19 mouse cellular contexts compared by ENCODE assay signal in the genomic region with DNA sequence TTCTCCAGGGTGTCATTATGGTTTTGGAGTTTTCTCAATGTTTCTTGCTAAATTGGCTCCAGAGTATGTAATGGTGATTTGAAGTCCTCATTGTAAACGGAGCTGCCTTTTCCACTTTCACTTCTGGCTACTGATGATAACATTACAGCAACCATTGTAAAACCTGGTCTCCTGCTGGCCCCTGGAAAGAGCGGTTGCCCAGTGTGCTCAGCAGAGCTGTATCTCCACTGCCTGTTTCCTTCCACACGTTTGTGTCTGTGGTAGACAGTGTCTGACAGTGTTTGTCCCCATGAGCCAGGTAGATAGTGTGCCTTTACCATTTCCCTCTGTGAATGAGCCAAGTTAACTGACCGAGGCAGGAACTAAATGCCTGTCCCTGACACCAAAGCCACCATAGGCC. TPM values are rescaled to one million over a fixed set of nuclear protein-coding genes. Genes with fewer than 3 reads are reported as not detected.
DNase-seq lines count a peak whose midpoint lies in the region; ATAC-seq and TF ChIP-seq lines count a peak whose summit lies in the region.
"Had no signal": no experiment of that assay in that cellular context is flagged by ENCODE, and none has a peak within 500 bp of the region (broad histone marks: within the 10 kb centered on the region; RNA-seq: fewer than 3 reads in every experiment).

No protein-coding gene starts in this region.

- no peak overlapping the region for H3K27ac ChIP-seq in liver, embryonic 12.5 days
- no peak overlapping the region for H3K27ac ChIP-seq in hindbrain, postnatal 0 days
- H3K27ac ChIP-seq: embryonic facial prominence, embryonic 12.5 days; forebrain, embryonic 15.5 days; heart, embryonic 13.5 days; hindbrain, embryonic 12.5 days had no signal

- no peak for TF ChIP-seq CTCF in hindbrain, postnatal 0 days (IDR thresholded peaks at IDR 0.05; ENCODE audit: low read depth)

- peak overlapping the region; percentile 16; the same call in 1 of the 2 replicates for H3K4me2 ChIP-seq in liver, embryonic 12.5 days
- H3K4me2 ChIP-seq in hindbrain, postnatal 0 days (ENCODE audit: low read depth, low read length): no peak overlapping the region
- H3K4me2 ChIP-seq: embryonic facial prominence, embryonic 12.5 days; forebrain, embryonic 15.5 days; heart, embryonic 13.5 days; hindbrain, embryonic 12.5 days had no signal

- H3K36me3 ChIP-seq in liver, embryonic 12.5 days: no peaks in the 10 kb centered on the region
- H3K36me3 ChIP-seq in hindbrain, postnatal 0 days (ENCODE audit: insufficient read depth, low read length): no peaks in the 10 kb centered on the region
- H3K36me3 ChIP-seq: embryonic facial prominence, embryonic 12.5 days; forebrain, embryonic 15.5 days; heart, embryonic 13.5 days; hindbrain, embryonic 12.5 days had no signal

- no peak for ATAC-seq in liver, embryonic 12.5 days
- peak; percentile 48 for ATAC-seq in common myeloid progenitor, adult 5-6 weeks (replicated peaks; ENCODE audit: low read depth, poor library complexity, severe bottlenecking)
- ATAC-seq in megakaryocyte, adult 5-6 weeks (ENCODE audit: poor library complexity, severe bottlenecking): peak; percentile 16; the same call in 1 of the 2 replicates
- ATAC-seq in hindbrain, postnatal 0 days: no peak
- ATAC-seq: forebrain, embryonic 15.5 days; hindbrain, embryonic 16.5 days had no signal

- DNase-seq in liver: no peak
- DNase-seq in urinary bladder, postnatal 4 days (ENCODE audit: low spot score in 2 of 2): no peak
- no peak for DNase-seq in hindbrain, postnatal 0 days (ENCODE audit: low spot score)
- DNase-seq in left cerebral cortex, postnatal 14 days (ENCODE audit: low spot score in 2 of 2): no peak
- DNase-seq: adrenal gland, postnatal 10 days; cerebellum, adult 11 months; cerebellum, adult 8-10 months; cerebellum, postnatal 14 days; gastrocnemius, postnatal 10 days; heart, postnatal 36 days had no signal

- H3K9ac ChIP-seq in liver, embryonic 12.5 days: no peak overlapping the region
- H3K9ac ChIP-seq in hindbrain, postnatal 0 days (replicated peaks; ENCODE audit: low read length): no peak overlapping the region
- H3K9ac ChIP-seq: embryonic facial prominence, embryonic 12.5 days; forebrain, embryonic 15.5 days; heart, embryonic 13.5 days; hindbrain, embryonic 12.5 days had no signal

- no peaks in the 10 kb centered on the region for H3K4me1 ChIP-seq in liver, embryonic 12.5 days
- H3K4me1 ChIP-seq in hindbrain, postnatal 0 days (ENCODE audit: insufficient read depth, low read length): no peaks in the 10 kb centered on the region
- H3K4me1 ChIP-seq: embryonic facial prominence, embryonic 12.5 days; forebrain, embryonic 15.5 days had no signal

- H3K9me3 ChIP-seq in liver, embryonic 12.5 days (replicated peaks): no peaks in the 10 kb centered on the region
- H3K9me3 ChIP-seq in hindbrain, postnatal 0 days (ENCODE audit: low read length): no peaks in the 10 kb centered on the region
- H3K9me3 ChIP-seq: embryonic facial prominence, embryonic 12.5 days; forebrain, embryonic 15.5 days; heart, embryonic 13.5 days; hindbrain, embryonic 12.5 days had no signal

- intact Hi-C loops in left cerebral cortex, postnatal 14 days (cut with DNase I): no loop called here

- no peak overlapping the region for H3K4me3 ChIP-seq in liver, embryonic 12.5 days
- H3K4me3 ChIP-seq in hindbrain, postnatal 0 days (ENCODE audit: low read length): no peak overlapping the region
- H3K4me3 ChIP-seq: embryonic facial prominence, embryonic 12.5 days; forebrain, embryonic 15.5 days; heart, embryonic 13.5 days; hindbrain, embryonic 12.5 days had no signal

- H3K27me3 ChIP-seq in liver, embryonic 12.5 days (replicated peaks): no peaks in the 10 kb centered on the region
- no peaks in the 10 kb centered on the region for H3K27me3 ChIP-seq in hindbrain, postnatal 0 days (ENCODE audit: insufficient read depth, low read length)
- H3K27me3 ChIP-seq: CH12.LX; embryonic facial prominence, embryonic 12.5 days; heart, embryonic 13.5 days; hindbrain, embryonic 12.5 days had no signal

- WGBS in liver, embryonic 12.5 days (ENCODE audit: insufficient replicate concordance): 16% methylated on average over 4 of the region's 4 CpGs
- WGBS in hindbrain, postnatal 0 days: 59% methylated on average over 4 of the region's 4 CpGs

RNA-seq across cellular contexts. Expression of a gene that starts 33.1 kb away (rescaled TPM):
- 336 and 348 TPM in 2 replicates for polyA plus RNA-seq in liver, embryonic 12.5 days (2016; fragmentation: Nextera tagmentation; extraction: Ambion mirVana)
- 295 and 333 TPM in 2 replicates for total RNA-seq in common myeloid progenitor, adult 5-6 weeks (2017)
- 322 and 367 TPM in 2 replicates for total RNA-seq in megakaryocyte, adult 5-6 weeks (2015)
- total RNA-seq in megakaryocyte, adult 5-6 weeks (2017): 252 and 280 TPM in 2 replicates
- total RNA-seq in hindbrain, postnatal 0 days (2014; rRNA removed): 141 and 144 TPM in 2 replicates
- 331 and 342 TPM in 2 replicates for polyA plus RNA-seq in hindbrain, postnatal 0 days (2015; fragmentation: Nextera tagmentation; extraction: Ambion mirVana)
- 100 to 1,000 TPM; 114 to 128 TPM for total RNA-seq in left cerebral cortex, postnatal 14 days (2021)

RNA-seq across cellular contexts. Expression of a gene that starts 54.5 kb away (rescaled TPM):
- 63.4 and 64.4 TPM in 2 replicates for polyA plus RNA-seq in liver, embryonic 12.5 days (2016; fragmentation: Nextera tagmentation; extraction: Ambion mirVana)
- 93.3 and 101 TPM in 2 replicates for total RNA-seq in common myeloid progenitor, adult 5-6 weeks (2017)
- 142 and 161 TPM in 2 replicates for total RNA-seq in megakaryocyte, adult 5-6 weeks (2015)
- total RNA-seq in megakaryocyte, adult 5-6 weeks (2017): 82.5 and 85.9 TPM in 2 replicates
- total RNA-seq in hindbrain, postnatal 0 days (2014; rRNA removed): 44.8 and 47.2 TPM in 2 replicates
- 66.3 and 69.9 TPM in 2 replicates for polyA plus RNA-seq in hindbrain, postnatal 0 days (2015; fragmentation: Nextera tagmentation; extraction: Ambion mirVana)
- total RNA-seq in left cerebral cortex, postnatal 14 days (2021): 10 to 100 TPM; 58.1 to 61.9 TPM

Comparison
In these comparisons a context has a peak if more than half of its experiments do, and no peak if none do; other contexts are left out.
1. ATAC-seq: peak in common myeloid progenitor, adult 5-6 weeks (single experiment) and megakaryocyte, adult 5-6 weeks (single experiment); none in liver, embryonic 12.5 days (single experiment) and hindbrain, postnatal 0 days (single experiment).